Mouse (Mus musculus): ENCODE results near the gene Caly.

GRCm38 (mm10) chr7:140122765-140123164 lies 40.4 kb upstream of the Caly start:
- no peak for TF ChIP-seq POLR2A (IDR thresholded peaks at IDR 0.05; ENCODE audit: insufficient read depth, low read depth, low read length)
- no peak for TF ChIP-seq CTCF (IDR thresholded peaks at IDR 0.05; ENCODE audit: insufficient read depth, low read depth, low read length)
